Mouse (Mus musculus): ENCODE data around the gene Lsm14a.

Gene Lsm14a

DNA sequence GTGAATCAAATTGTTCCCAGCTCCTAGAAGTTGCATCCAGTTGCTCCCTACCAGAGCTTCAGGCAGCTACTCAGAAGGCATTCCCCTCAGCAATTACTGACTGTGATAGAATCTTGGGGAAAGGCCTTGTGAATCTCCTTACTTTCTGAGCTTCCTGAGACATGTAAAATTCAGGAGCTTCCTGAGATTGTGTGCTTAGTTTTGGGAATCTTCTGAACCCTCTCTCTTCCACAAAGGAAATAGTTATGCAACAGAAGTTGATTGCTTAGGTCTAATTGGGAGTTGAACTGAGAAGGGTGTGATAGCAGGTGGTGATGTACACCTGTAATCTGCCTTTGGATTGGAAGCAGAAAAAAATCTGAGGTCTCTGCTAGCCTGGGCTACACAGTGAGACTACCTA, at the start of gene Lsm14a:
Lsm14a (minus strand) TSS at position 101 of the 400 bp plus-strand sequence.
- no peak for DNase-seq (ENCODE audit: low read depth, low spot score)

GRCm38 (mm10) chr7:34438903-34439302, 45.8 kb upstream of the Lsm14a start:
- peak; percentile 14 for DNase-seq (ENCODE audit: low read depth, low spot score)

DNA sequence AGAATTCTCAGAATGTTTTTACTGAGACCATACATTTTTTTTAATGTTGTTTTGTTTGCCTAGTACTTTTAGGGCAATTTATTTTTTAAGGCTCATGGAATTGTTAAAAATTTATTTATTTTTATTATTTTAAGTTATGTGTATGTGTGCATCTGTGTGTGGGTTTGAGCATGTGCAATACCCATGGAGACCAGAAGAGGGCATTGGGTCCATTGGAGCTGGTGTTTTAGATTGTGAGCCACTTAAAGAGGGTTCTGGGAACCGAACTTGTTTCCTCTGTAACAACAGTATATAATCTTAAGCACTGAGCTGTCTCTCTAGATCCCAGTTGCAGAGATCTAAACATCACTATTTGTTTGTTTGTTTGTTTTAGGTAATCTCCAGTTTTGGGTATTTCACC, 40.5 kb upstream of the Lsm14a start:
- peak; percentile 37 for DNase-seq (ENCODE audit: low read depth, low spot score)

DNA sequence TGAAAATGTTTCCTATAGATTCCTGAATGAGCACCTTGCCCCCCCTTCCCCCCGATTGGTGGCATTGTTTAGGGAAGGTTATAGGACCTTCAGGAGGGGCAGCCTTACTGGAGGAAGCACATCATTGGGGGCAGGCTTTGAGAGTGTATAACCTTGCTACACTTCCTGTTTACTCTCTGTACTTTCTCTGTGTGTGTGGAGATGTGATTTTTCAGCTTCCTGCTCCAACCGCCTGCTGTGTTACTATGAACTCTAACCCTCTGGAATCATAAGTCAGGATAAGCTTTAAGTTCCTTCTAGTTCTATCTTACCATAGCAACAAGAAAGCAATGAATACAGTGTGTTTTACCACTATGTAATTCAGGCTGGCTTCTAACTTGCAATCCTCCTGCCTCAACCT, 28.1 kb upstream of the Lsm14a start:
- peak; percentile 46 for DNase-seq (ENCODE audit: low read depth, low spot score)

GRCm38 (mm10) chr7:34407492-34407891, 14.4 kb upstream of the Lsm14a start:
- peak; percentile 63 for DNase-seq (ENCODE audit: low read depth, low spot score)

DNA sequence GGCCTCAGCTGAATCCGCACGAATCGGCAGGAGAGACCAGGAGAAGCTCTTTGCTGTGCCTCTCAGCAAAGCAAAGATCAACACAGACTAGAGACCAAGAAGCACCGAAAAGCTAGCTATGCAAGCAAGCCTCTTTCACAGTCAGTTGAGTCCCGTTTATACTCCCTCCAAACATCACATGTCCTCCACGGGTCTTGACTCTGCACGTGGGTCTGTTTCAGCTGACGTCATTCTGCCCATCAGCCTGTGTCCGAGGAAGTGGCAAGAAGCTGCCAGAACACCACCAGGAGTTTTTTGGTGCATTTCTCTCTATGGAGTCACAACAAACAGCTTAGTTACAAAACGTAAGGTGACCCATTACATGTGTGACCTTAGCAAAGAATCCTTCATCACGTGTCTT, 10.8 kb upstream of the Lsm14a start:
- no peak for DNase-seq (ENCODE audit: low read depth, low spot score)

DNA sequence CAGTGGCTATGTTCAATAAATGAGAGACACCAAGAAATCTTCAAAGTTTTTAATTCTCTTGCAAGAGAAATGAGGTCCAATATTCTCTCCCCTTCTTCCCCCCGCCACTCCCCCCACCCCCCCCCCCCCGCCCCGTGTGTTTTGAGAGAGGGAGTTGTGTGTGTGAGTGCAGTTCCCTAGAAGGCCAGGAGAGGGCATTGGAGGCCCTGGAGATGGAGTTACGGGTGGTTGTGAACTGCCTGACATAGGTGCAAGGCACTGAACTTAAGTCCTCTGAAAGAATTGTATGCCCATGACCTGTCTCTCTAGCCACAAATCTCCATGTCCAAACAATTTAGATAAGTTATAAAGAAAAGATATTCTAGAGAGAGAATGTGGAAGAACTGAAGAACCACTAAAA, 7.0 kb upstream of the Lsm14a start:
- DNase-seq (ENCODE audit: low read depth, low spot score): peak; percentile 61

DNA sequence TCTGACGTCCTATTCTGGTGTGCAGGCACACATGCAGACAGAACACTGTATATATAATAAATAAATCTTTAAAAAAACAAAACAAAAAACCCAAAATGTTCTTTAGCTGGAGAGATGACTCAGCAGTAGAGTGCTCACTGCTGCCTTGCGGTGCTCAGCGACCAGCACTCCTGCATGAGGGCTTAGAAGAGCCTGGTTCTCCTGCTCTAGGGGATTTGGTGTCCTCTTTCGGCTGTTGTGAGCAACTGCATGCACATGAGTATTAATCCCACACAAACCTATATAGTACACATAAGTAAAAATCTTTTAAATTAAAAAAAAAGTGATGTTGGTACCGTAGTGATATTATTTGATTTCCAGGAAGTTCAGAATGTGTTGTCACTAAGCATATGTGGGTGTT, 5.7 kb upstream of the Lsm14a start:
- DNase-seq (ENCODE audit: low read depth, low spot score): peak; percentile 71

DNA sequence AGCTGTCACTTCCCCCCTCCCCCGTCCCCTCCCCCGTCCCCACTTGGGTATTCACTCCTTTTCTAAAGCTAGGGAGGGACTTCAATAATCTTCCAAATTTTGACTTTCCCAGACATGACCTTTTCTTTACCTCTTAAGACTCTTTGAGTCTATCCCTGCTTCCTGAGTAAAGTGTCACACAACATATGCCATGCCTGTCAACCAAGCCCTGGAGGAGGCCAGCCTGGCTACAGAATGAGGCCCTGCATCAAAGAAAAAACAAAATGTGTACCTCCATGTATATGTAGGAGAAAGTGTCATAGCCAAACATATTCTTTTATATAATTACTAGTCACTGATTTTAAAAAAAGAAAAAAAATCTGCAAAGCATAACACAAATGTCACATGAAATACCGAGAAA, 3.7 kb upstream of the Lsm14a start:
- DNase-seq (ENCODE audit: low read depth, low spot score): no peak

- DNase-seq (ENCODE audit: low read depth, low spot score): no peak
Observed at GRCm38 (mm10) chr7:34395761-34396160, 2.6 kb upstream of the Lsm14a start.

- peak; percentile 52 for DNase-seq (ENCODE audit: low read depth, low spot score)
Observed at GRCm38 (mm10) chr7:34394636-34395035, 1.5 kb upstream of the Lsm14a start.

DNA sequence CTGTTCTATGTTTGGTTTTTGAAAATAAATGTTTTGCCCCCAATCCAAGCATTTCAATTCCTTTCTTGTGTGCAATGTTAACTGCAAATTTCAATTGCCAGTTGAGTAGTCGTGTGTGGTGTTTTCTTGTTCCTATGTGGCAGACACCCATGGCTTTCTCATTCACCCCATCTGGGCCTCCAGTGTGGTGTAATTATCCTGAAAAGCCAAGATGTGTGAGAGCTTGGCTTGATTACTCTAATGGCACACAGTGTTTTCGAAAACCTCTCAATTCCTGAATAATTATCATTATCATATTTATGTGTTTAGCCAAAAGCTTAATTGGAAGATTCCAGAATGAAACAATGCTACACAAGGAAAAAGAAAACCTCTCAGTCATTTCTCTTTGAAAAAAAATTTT, 976 bp upstream of the Lsm14a start:
- DNase-seq (ENCODE audit: low read depth, low spot score): no peak

GRCm38 (mm10) chr7:34392335-34392734, 780 bp downstream of the Lsm14a start:
- peak; percentile 72 for DNase-seq (ENCODE audit: low read depth, low spot score)

GRCm38 (mm10) chr7:34391711-34392110, 1.4 kb downstream of the Lsm14a start:
- DNase-seq (ENCODE audit: low read depth, low spot score): no peak

- no peak for DNase-seq (ENCODE audit: low read depth, low spot score)
Observed at GRCm38 (mm10) chr7:34390834-34391155, 2.3 kb downstream of the Lsm14a start.

GRCm38 (mm10) chr7:34390111-34390833, 2.8 kb downstream of the Lsm14a start:
- DNase-seq (ENCODE audit: low read depth, low spot score): no peak

DNA sequence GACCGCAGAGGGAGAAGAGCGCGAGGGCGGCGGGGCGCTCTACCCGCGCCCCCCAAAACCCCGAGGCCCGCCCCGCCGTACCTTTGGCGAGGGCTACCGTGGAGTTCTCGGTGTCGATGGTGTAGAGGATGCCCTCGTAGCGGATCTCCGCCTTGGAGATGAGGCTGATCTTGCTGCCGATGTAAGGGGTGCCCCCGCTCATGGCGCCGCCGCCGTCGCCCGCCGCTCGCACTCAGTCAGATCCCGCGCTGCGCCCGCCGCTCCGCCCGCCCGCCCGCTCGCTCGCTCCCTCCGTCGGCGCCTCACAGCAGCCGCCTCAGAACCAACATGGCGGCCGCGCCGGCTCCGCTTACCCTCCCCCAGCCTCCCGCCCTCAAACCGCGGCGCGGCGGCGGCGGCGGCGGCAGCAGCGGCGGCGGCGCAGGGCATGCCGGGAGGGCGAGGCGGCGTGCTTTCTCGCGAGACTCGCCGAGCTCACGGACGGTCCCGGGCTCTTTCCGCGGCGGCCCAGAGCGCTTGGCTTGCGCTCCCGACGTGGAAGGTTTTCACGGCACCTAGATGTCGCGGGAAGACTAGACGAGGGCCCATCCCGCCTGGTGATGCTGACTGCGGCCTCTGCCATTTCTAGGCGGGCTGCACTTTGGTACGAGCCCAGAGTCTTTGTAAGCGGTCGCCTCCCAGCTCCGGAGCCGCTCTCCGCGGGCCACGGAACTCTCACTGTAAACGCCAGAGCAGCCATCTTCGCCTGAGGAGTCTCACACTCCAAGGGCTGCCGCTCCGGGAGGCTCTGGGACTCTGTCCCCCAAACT, 3.6 kb downstream of the Lsm14a start:
- peak; percentile 91 for DNase-seq (ENCODE audit: low read depth, low spot score)

- no peak for DNase-seq (ENCODE audit: low read depth, low spot score)
Observed at GRCm38 (mm10) chr7:34388445-34389276, 4.5 kb downstream of the Lsm14a start.

DNA sequence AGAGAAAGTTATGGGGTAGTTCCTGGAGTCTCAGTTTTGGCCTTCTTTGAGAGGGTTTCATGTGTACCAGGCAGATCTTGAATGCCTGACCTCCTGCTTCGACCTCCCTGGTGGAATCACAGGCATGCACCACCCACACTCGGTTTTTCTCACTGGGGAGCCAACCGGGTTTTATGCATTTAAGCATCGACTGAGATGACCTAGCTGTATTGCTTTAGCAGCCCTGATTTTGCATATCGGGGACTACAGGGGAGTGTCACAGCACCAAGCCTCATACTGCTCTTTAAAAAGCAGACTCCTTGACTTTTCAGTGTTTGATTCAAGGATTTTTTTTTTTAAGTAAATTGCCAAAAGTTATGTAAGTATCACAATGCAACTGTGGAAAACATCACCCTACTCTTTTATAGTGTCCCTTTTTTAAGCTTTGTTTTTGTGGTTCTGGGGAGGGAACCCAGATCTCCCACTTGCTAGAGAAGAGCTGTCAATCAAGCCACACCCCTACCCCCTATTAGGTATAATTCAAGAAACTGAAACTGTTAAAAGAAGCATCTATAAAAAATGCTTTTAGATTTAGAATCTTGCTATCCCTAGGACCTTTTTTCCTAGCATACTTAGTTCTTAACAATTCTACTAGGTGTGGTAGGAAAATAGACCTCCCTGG, 5.2 kb downstream of the Lsm14a start:
- DNase-seq (ENCODE audit: low read depth, low spot score): no peak

DNA sequence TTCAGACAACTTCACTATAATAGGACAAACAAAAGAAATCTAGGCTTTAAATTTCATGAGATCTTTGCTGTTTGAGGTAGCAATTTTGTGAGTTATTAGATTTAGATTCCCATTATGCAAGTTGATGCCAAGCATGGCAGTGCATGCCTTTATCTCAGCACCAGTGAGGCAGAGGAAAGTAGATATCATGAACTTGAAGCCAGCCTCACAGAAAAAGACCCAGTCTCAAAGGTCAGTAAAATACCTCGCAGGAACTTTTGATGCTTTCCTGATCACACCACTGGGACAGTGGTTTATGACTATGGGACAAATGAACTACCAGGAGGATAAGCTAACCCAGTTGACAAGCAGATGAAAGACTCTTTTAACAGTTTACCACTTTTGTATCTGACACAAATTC, 10.3 kb downstream of the Lsm14a start:
- no peak for DNase-seq (ENCODE audit: low read depth, low spot score)

GRCm38 (mm10) chr7:34381733-34382132, 11.4 kb downstream of the Lsm14a start:
- DNase-seq (ENCODE audit: low read depth, low spot score): no peak

DNA sequence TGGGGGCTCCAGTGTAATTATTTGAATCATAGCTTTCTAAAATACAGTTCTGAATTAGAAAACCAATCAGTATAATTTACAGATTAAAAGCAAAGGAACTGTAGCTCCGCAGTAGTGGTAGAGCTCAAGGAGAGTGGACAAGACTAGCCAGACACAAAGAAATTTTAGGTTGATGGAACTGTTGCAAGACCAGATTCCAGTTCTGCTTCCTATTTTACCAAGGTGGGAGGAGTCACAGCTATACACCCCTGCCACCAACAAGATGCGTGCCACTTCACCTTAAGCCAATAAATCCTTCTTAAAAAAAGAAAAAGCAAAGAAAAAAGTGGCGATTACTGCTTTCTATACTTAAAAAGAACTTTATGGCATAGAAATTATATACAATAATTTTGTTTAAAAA, 12.8 kb downstream of the Lsm14a start:
- no peak for DNase-seq (ENCODE audit: low read depth, low spot score)
